Mouse (Mus musculus) hindbrain, embryonic 14.5 days (tissue): Measurements from ENCODE around the gene Apoa2. TPM values are rescaled to one million over a fixed set of nuclear protein-coding genes. Genes with fewer than 3 reads are reported as not detected.

ENCODE experiments used
- ATAC-seq: fragments of 200-750 bp; cut with Nextera tagmentation; 2 replicates; pipeline ENCODE4 v1.8.0; 2017; ENCODE audit warnings: moderate number of reproducible peaks, mild to moderate bottlenecking, moderate TSS enrichment, moderate library complexity; ENCODE audit not compliant: low FRiP score
- DNase-seq: peaks from one replicate; pipeline ENCODE4 v3.0.0-alpha.2; 2015; ENCODE audit warnings: low spot score
- H3K27ac ChIP-seq: fragments of 300-500 bp; sonication (generic); 2 replicates; pipeline ENCODE4 v1.5.1; 2014; ENCODE audit warnings: mild to moderate bottlenecking, moderate library complexity
- H3K27me3 ChIP-seq: fragments of 300-500 bp; sonication (generic); 2 replicates; pipeline ENCODE4 v1.6.1; 2014; ENCODE audit warnings: mild to moderate bottlenecking, low read length, mixed read lengths; ENCODE audit not compliant: control insufficient read depth, insufficient read depth
- H3K36me3 ChIP-seq: fragments of 300-500 bp; sonication (generic); replicated peaks from 2 replicates; pipeline ENCODE4 v1.6.1; 2014; ENCODE audit not compliant: control insufficient read depth, insufficient read depth
- H3K4me1 ChIP-seq: fragments of 300-500 bp; sonication (generic); replicated peaks from 2 replicates; pipeline ENCODE4 v1.6.1; 2014; ENCODE audit warnings: antibody characterized with exemption, low read length, mixed read lengths; ENCODE audit not compliant: control insufficient read depth, insufficient read depth
- H3K4me2 ChIP-seq: fragments of 300-500 bp; sonication (generic); replicated peaks from 2 replicates; pipeline ENCODE4 v1.6.1; 2014; ENCODE audit warnings: mild to moderate bottlenecking, moderate library complexity
- H3K4me3 ChIP-seq: fragments of 300-500 bp; sonication (generic); replicated peaks from 2 replicates; pipeline ENCODE4 v1.5.1; 2014; ENCODE audit warnings: mild to moderate bottlenecking, low read length
- H3K9ac ChIP-seq: fragments of 300-500 bp; sonication (generic); 2 replicates; pipeline ENCODE4 v1.6.1; 2014
- H3K9me3 ChIP-seq: fragments of 300-500 bp; sonication (generic); 2 replicates; pipeline ENCODE4 v1.6.1; 2016; ENCODE audit warnings: low read length; ENCODE audit not compliant: control insufficient read depth
- WGBS: fragments of 180-500 bp; shearing (Covaris S2); extraction: QIAGEN DNeasy Blood & Tissue Kit; methylation state at CpG from one replicate; pipeline ENCODE4 v1.1.7; 2014; 5-methylcytosine and 5-hydroxymethylcytosine counted together
- polyA plus RNA-seq: library from polyadenylated mRNA; unstranded; fragments of >200 nt; fragmentation: Nextera tagmentation; extraction: Ambion mirVana; gene quantifications from 2 replicates; pipeline ENCODE4 v1.2.1, GENCODE M21; 2014

Gene Apoa2
- polyA plus RNA-seq = 5.6 and 7.0 TPM in 2 replicates

- no peaks in the 10 kb centered on the region for H3K27me3 ChIP-seq
- DNase-seq = no peak
- H3K9ac ChIP-seq = no peak within 1 kb of the TSS
- no peak for ATAC-seq
- H3K36me3 ChIP-seq = peaks cover 6% of the 10 kb centered on the region
- H3K27ac ChIP-seq = no peak within 1 kb of the TSS
- H3K4me1 ChIP-seq = peaks cover 10% of the 10 kb centered on the region
- no peak within 1 kb of the TSS for H3K4me2 ChIP-seq
- no peak within 1 kb of the TSS for H3K4me3 ChIP-seq
- no peaks in the 10 kb centered on the region for H3K9me3 ChIP-seq
- 85% methylated on average over 5 of the region's 5 CpGs for WGBS
Measured at GRCm38 (mm10) chr1:171224857-171225256, at the start of gene Apoa2. Gene Apoa2, plus strand, starts transcription at chr1:171225054.

- Histone ChIP-seq H3K9ac (no peak overlapping the region), H3K4me3 (no peak overlapping the region), H3K4me2 (no peak overlapping the region), H3K27me3 (no peaks in the 10 kb centered on the region), H3K4me1 (no peaks in the 10 kb centered on the region), H3K9me3 (no peaks in the 10 kb centered on the region), H3K36me3 (no peaks in the 10 kb centered on the region), H3K27ac (no peak overlapping the region)
- ATAC-seq (no peak), DNase-seq (no peak)
- WGBS = 86% methylated on average over 5 of the region's 5 CpGs
Measured at GRCm38 (mm10) chr1:171179487-171180171, 45.2 kb upstream of the Apoa2 start.

- DNase-seq = no peak
- Histone ChIP-seq H3K9ac (no peak overlapping the region), H3K27ac (no peak overlapping the region), H3K36me3 (no peaks in the 10 kb centered on the region), H3K9me3 (no peaks in the 10 kb centered on the region), H3K4me2 (no peak overlapping the region), H3K27me3 (no peaks in the 10 kb centered on the region), H3K4me3 (no peak overlapping the region), H3K4me1 (0 out of 2 replicates have a peak, but pooled peaks cover under 1% of the 10 kb centered on the region)
- WGBS = 76% methylated on average over 3 of the region's 3 CpGs
- no peak for ATAC-seq
Measured at GRCm38 (mm10) chr1:171183025-171183424, 41.8 kb upstream of the Apoa2 start.

GRCm38 (mm10) chr1:171183620-171184019 lies 41.2 kb upstream of the Apoa2 start:
- 80% methylated on average over 3 of the region's 3 CpGs for WGBS
- H3K36me3 ChIP-seq = no peaks in the 10 kb centered on the region
- H3K27ac ChIP-seq = no peak overlapping the region
- H3K9me3 ChIP-seq = no peaks in the 10 kb centered on the region
- H3K4me1 ChIP-seq = peaks cover 7% of the 10 kb centered on the region; the same call in 1 of the 2 replicates
- DNase-seq (no peak), ATAC-seq (no peak)
- no peak overlapping the region for H3K4me2 ChIP-seq
- H3K4me3 ChIP-seq = no peak overlapping the region
- no peak overlapping the region for H3K9ac ChIP-seq
- H3K27me3 ChIP-seq = no peaks in the 10 kb centered on the region

GRCm38 (mm10) chr1:171184314-171184713 lies 40.5 kb upstream of the Apoa2 start:
- no peaks in the 10 kb centered on the region for H3K36me3 ChIP-seq
- H3K4me3 ChIP-seq = no peak overlapping the region
- H3K9ac ChIP-seq = no peak overlapping the region
- ATAC-seq (no peak), DNase-seq (no peak)
- H3K27me3 ChIP-seq = no peaks in the 10 kb centered on the region
- whole genome bisulfite sequencing = 91% methylated on average over 7 of the region's 7 CpGs
- no peaks in the 10 kb centered on the region for H3K9me3 ChIP-seq
- H3K4me1 ChIP-seq = peaks cover 13% of the 10 kb centered on the region
- no peak overlapping the region for H3K27ac ChIP-seq
- H3K4me2 ChIP-seq = no peak overlapping the region

- H3K27me3 ChIP-seq = no peaks in the 10 kb centered on the region
- no peaks in the 10 kb centered on the region for H3K9me3 ChIP-seq
- WGBS = 67% methylated on average over 8 of the region's 8 CpGs
- peaks cover 19% of the 10 kb centered on the region for H3K4me1 ChIP-seq
- no peak overlapping the region for H3K27ac ChIP-seq
- H3K4me2 ChIP-seq = no peak overlapping the region
- ATAC-seq (no peak), DNase-seq (no peak)
- no peak overlapping the region for H3K9ac ChIP-seq
- no peak overlapping the region for H3K4me3 ChIP-seq
- H3K36me3 ChIP-seq = no peaks in the 10 kb centered on the region
Measured at GRCm38 (mm10) chr1:171185655-171186054, 39.2 kb upstream of the Apoa2 start.

GRCm38 (mm10) chr1:171187851-171188700 lies 36.8 kb upstream of the Apoa2 start:
- H3K4me1 ChIP-seq = peaks cover 24% of the 10 kb centered on the region
- no peak overlapping the region for H3K9ac ChIP-seq
- H3K4me2 ChIP-seq = peak overlapping the region; percentile 19; the same call in 1 of the 2 replicates
- 18% methylated on average over 13 of the region's 13 CpGs for WGBS
- no peak overlapping the region for H3K4me3 ChIP-seq
- peaks cover 8% of the 10 kb centered on the region; the same call in 1 of the 2 replicates for H3K27me3 ChIP-seq
- ATAC-seq = no peak
- DNase-seq = no peak
- no peaks in the 10 kb centered on the region for H3K9me3 ChIP-seq
- H3K36me3 ChIP-seq = no peaks in the 10 kb centered on the region
- H3K27ac ChIP-seq = 0 out of 2 replicates have a peak overlapping the region, but pooled peaks have one; percentile 48

GRCm38 (mm10) chr1:171189046-171189445 lies 35.8 kb upstream of the Apoa2 start:
- DNase-seq (no peak), ATAC-seq (no peak)
- Histone ChIP-seq H3K27ac (peak overlapping the region; percentile 32; the same call in 1 of the 2 replicates), H3K4me2 (0 out of 2 replicates have a peak overlapping the region, but pooled peaks have one; percentile 15), H3K4me3 (no peak overlapping the region), H3K36me3 (no peaks in the 10 kb centered on the region), H3K9ac (no peak overlapping the region), H3K27me3 (peaks cover 9% of the 10 kb centered on the region; the same call in 1 of the 2 replicates), H3K9me3 (no peaks in the 10 kb centered on the region), H3K4me1 (peaks cover 32% of the 10 kb centered on the region)
- 9% methylated on average over 8 of the region's 8 CpGs for WGBS

GRCm38 (mm10) chr1:171189476-171190114 lies 35.3 kb upstream of the Apoa2 start:
- 27% methylated on average over 14 of the region's 14 CpGs for WGBS
- ATAC-seq = peak; percentile 54; the same call in 1 of the 2 replicates
- H3K9me3 ChIP-seq = no peaks in the 10 kb centered on the region
- H3K4me2 ChIP-seq = 0 out of 2 replicates have a peak overlapping the region, but pooled peaks have one; percentile 15
- H3K4me1 ChIP-seq = peaks cover 32% of the 10 kb centered on the region
- H3K9ac ChIP-seq = no peak overlapping the region; the same call in 1 of the 2 replicates
- H3K36me3 ChIP-seq = no peaks in the 10 kb centered on the region
- peaks cover 15% of the 10 kb centered on the region for H3K27me3 ChIP-seq
- DNase-seq = no peak
- H3K27ac ChIP-seq = peak overlapping the region; percentile 32; the same call in 1 of the 2 replicates
- H3K4me3 ChIP-seq = no peak overlapping the region
